Mouse (Mus musculus): ENCODE data around the gene Pip. TPM values are rescaled to one million over a fixed set of nuclear protein-coding genes. Genes with fewer than 3 reads are reported as not detected.

Gene Pip
- not detected in 2 replicates for polyA plus RNA-seq (2015; fragmentation: Nextera tagmentation; extraction: Ambion mirVana)

DNA sequence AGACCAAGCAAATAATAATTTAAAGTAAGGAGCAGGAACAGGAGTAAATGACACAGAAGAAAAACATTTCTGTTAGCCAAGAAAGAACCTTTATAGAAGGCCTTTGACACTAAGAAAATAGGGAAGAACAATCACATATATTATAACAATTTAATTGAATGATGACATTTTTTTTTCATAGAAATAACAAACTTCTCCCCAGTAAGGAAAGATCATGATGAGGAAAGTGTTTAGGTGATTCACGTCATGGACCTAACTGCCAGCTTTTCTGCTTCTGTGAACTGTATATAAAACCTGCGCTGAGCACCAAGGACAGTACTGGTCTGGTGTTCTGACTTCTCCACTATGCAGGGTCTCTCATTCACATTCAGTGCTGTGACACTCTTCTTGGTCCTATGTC, at the start of gene Pip:
Gene Pip, plus strand, starts transcription at position 301 of the 400 bp plus-strand sequence.
- WGBS, result 83% methylated on average over 2 of the region's 2 CpGs
- no peaks in the 10 kb centered on the region for H3K4me1 ChIP-seq

DNA sequence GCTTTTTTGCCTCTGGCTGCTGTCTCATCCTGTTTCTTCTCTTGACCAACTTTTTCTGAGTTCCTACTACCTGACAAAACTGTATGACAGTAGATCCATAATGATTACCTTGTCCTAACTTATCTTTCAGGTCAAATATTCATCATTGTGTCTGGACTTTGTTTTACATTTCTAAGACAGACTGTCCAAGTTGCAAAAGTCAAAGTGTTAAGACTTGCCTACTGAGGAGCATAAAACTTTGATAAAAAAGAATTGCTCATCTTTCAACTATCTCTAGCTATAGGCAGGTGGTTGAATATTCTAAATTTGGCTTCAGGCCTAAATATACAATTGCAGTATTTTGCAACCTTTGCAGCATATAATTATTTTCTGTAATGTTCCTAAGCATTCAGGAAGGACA, 23.2 kb upstream of the Pip start:
- Histone ChIP-seq H3K27ac (no peak overlapping the region), H3K9me3 (no peaks in the 10 kb centered on the region), H3K36me3 (no peaks in the 10 kb centered on the region), H3K4me2 (replicated peaks) (no peak overlapping the region), H3K9ac (no peak overlapping the region), H3K27me3 (no peaks in the 10 kb centered on the region), H3K4me1 (no peaks in the 10 kb centered on the region), H3K4me3 (no peak overlapping the region)
- no peak for ATAC-seq (ENCODE audit: low FRiP score, low read depth)

More for the DNA sequence above, at the start of gene Pip:
- Histone ChIP-seq H3K4me2 (replicated peaks) (no peak within 1 kb of the TSS), H3K4me3 (no peak within 1 kb of the TSS), H3K9me3 (no peaks in the 10 kb centered on the region), H3K36me3 (no peaks in the 10 kb centered on the region), H3K9ac (no peak within 1 kb of the TSS), H3K27me3 (no peaks in the 10 kb centered on the region), H3K27ac (no peak within 1 kb of the TSS)
- no peak for ATAC-seq (ENCODE audit: low FRiP score, low read depth)

DNA sequence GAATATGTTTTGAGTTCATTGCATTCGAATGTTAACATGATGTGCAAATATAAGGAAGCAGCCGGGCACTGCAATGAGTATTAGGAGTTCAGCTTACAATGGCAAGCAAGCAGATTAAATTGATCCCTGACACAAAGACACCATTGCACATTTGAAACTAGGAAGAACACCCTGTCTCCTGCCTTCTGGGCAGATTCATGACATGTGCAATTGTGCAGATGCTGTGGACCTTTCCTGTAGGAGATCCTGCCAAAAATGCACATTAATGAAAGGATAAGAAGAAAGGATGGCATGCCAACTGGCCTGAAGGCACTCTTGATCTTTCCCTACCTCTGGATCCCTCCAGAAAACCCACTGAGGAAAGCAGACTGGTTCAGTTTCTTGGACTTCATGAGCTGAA, 17.8 kb upstream of the Pip start:
- no peaks in the 10 kb centered on the region for H3K9me3 ChIP-seq
- ATAC-seq (ENCODE audit: low FRiP score, low read depth), result no peak
- no peak overlapping the region for H3K4me2 ChIP-seq (replicated peaks)
- H3K4me3 ChIP-seq, result no peak overlapping the region
- H3K27me3 ChIP-seq, result no peaks in the 10 kb centered on the region
- 87% methylated on average over 2 of the region's 2 CpGs for WGBS
- no peak overlapping the region for H3K27ac ChIP-seq
- no peaks in the 10 kb centered on the region for H3K4me1 ChIP-seq
- no peak overlapping the region for H3K9ac ChIP-seq
- no peaks in the 10 kb centered on the region for H3K36me3 ChIP-seq

DNA sequence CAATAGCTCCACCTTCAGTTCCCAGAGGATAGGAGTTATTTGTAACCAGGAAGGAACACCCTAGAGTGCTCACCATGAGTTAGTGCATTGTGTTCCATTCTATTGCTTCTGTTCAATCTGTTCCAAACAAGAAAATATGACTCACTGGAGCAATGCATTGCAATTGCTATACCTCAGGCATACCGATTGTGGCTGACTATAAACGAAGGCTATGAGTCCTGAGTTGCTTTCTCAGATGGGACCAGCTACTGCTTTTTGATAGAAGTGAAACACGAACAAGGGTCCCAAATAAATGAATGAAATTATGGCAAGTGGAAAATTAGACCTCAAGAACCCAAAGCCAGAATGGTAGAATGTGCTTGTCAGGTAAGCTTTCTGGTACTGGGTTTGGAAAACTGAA, 5.4 kb downstream of the Pip start, which contains the start of gene Sval2:
Gene Sval2, plus strand, starts transcription at position 301 of the 400 bp plus-strand sequence.
- H3K9ac ChIP-seq, result no peak within 1 kb of the TSS
- H3K4me2 ChIP-seq (replicated peaks), result no peak within 1 kb of the TSS
- no peak within 1 kb of the TSS for H3K27ac ChIP-seq
- no peaks in the 10 kb centered on the region for H3K4me1 ChIP-seq
- no peaks in the 10 kb centered on the region for H3K9me3 ChIP-seq
- H3K27me3 ChIP-seq, result no peaks in the 10 kb centered on the region
- 79% methylated on average over 3 of the region's 3 CpGs for WGBS
- no peaks in the 10 kb centered on the region for H3K36me3 ChIP-seq
- ATAC-seq (ENCODE audit: low FRiP score, low read depth), result no peak
- no peak within 1 kb of the TSS for H3K4me3 ChIP-seq

DNA sequence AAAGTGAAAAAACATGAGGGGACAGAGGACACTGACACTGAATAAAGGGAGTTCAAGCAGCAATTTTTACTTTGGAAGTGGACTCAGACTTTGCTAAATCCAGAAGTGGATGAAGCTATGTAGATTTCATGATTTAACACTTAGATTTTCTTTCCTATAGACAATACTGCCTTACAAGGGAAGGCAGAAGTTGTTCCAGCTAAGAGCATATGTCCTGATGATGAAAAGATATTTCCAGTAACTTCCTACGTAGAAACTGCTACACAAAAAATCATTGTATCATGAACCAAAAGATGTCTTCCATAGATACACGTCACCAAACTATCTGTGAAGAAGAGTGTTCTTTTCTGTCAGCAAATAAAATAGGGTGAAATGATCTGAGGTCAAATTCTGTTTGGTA, 16.7 kb downstream of the Pip start:
- H3K27me3 ChIP-seq, result no peaks in the 10 kb centered on the region
- no peak overlapping the region for H3K4me3 ChIP-seq
- H3K4me2 ChIP-seq (replicated peaks), result no peak overlapping the region
- H3K9ac ChIP-seq, result no peak overlapping the region
- ATAC-seq (ENCODE audit: low FRiP score, low read depth), result no peak
- no peaks in the 10 kb centered on the region for H3K4me1 ChIP-seq
- WGBS, result 81% methylated on average over 2 of the region's 2 CpGs
- no peaks in the 10 kb centered on the region for H3K9me3 ChIP-seq
- no peaks in the 10 kb centered on the region for H3K36me3 ChIP-seq
- H3K27ac ChIP-seq, result no peak overlapping the region

Other genes starting within 250 kb of the Pip start
- 20.6 and 21.3 TPM in 2 replicates for gene Ephb6, start 242.1 kb upstream of the Pip start, polyA plus RNA-seq (2015; fragmentation: Nextera tagmentation; extraction: Ambion mirVana)
- gene Trpv6, start 211.1 kb upstream of the Pip start, polyA plus RNA-seq (2015; fragmentation: Nextera tagmentation; extraction: Ambion mirVana), result 0.54 and 0.66 TPM in 2 replicates
- gene Trpv5, start 166.8 kb upstream of the Pip start, polyA plus RNA-seq (2015; fragmentation: Nextera tagmentation; extraction: Ambion mirVana), result not detected in 2 replicates
- gene Llcfc1, start 163.1 kb upstream of the Pip start, polyA plus RNA-seq (2015; fragmentation: Nextera tagmentation; extraction: Ambion mirVana), result not detected in 2 replicates
- gene Kel, start 143.2 kb upstream of the Pip start, polyA plus RNA-seq (2015; fragmentation: Nextera tagmentation; extraction: Ambion mirVana), result 2.1 and 3.5 TPM in 2 replicates
- not detected in 2 replicates for gene Olfr459, start 72.4 kb upstream of the Pip start, polyA plus RNA-seq (2015; fragmentation: Nextera tagmentation; extraction: Ambion mirVana)
- gene Sval2, start 5.5 kb downstream of the Pip start, polyA plus RNA-seq (2015; fragmentation: Nextera tagmentation; extraction: Ambion mirVana), result not detected in 2 replicates
- gene Sval1, start 104.1 kb downstream of the Pip start, polyA plus RNA-seq (2015; fragmentation: Nextera tagmentation; extraction: Ambion mirVana), result not detected in 2 replicates
- gene Sval3, start 120.6 kb downstream of the Pip start, polyA plus RNA-seq (2015; fragmentation: Nextera tagmentation; extraction: Ambion mirVana), result not detected in 2 replicates
- not detected in 2 replicates for gene Sva, start 190.9 kb downstream of the Pip start, polyA plus RNA-seq (2015; fragmentation: Nextera tagmentation; extraction: Ambion mirVana)